Mouse (Mus musculus) kidney, embryonic 14.5 days (tissue): ENCODE results near the gene Slc16a10. TPM values are rescaled to one million over a fixed set of nuclear protein-coding genes. Genes with fewer than 3 reads are reported as not detected.

Source experiments
- ATAC-seq: fragments of 200-750 bp; cut with Nextera tagmentation; 2 replicates; pipeline ENCODE4 v1.8.0; 2017; ENCODE audit warnings: moderate number of reproducible peaks, mild to moderate bottlenecking, moderate TSS enrichment, moderate library complexity; ENCODE audit not compliant: low FRiP score, low TSS enrichment
- H3K27ac ChIP-seq: fragments of 300-500 bp; sonication (generic); 2 replicates; pipeline ENCODE4 v1.5.1; 2014; ENCODE audit warnings: low read depth, mild to moderate bottlenecking, low read length, moderate library complexity, mixed read lengths
- H3K27me3 ChIP-seq: fragments of 300-500 bp; sonication (generic); 2 replicates; pipeline ENCODE4 v1.6.1; 2014; ENCODE audit warnings: mild to moderate bottlenecking, low read length; ENCODE audit not compliant: control insufficient read depth, insufficient read depth
- H3K36me3 ChIP-seq: fragments of 300-500 bp; sonication (generic); 2 replicates; pipeline ENCODE4 v1.6.1; 2014; ENCODE audit warnings: low read length, mixed read lengths; ENCODE audit not compliant: control insufficient read depth, insufficient read depth
- H3K4me1 ChIP-seq: fragments of 300-500 bp; sonication (generic); 2 replicates; pipeline ENCODE4 v1.6.1; 2014; ENCODE audit warnings: low read length, mixed read lengths; ENCODE audit not compliant: control insufficient read depth, insufficient read depth
- H3K4me2 ChIP-seq: fragments of 300-500 bp; sonication (generic); replicated peaks from 2 replicates; pipeline ENCODE4 v1.6.1; 2014; ENCODE audit warnings: low read depth, mild to moderate bottlenecking, low read length
- H3K4me3 ChIP-seq: fragments of 300-500 bp; sonication (generic); 2 replicates; pipeline ENCODE4 v1.5.1; 2014; ENCODE audit warnings: mild to moderate bottlenecking, low read length
- H3K9ac ChIP-seq: fragments of 300-500 bp; sonication (generic); 2 replicates; pipeline ENCODE4 v1.6.1; 2014; ENCODE audit warnings: low read depth, mild to moderate bottlenecking, low read length, moderate library complexity
- H3K9me3 ChIP-seq: fragments of 300-500 bp; sonication (generic); 2 replicates; pipeline ENCODE4 v1.6.1; 2016; ENCODE audit warnings: low read length; ENCODE audit not compliant: control insufficient read depth
- WGBS: fragments of 180-500 bp; shearing (Covaris S2); extraction: QIAGEN DNeasy Blood & Tissue Kit; methylation state at CpG from one replicate; pipeline ENCODE4 v1.1.7; 2014; 5-methylcytosine and 5-hydroxymethylcytosine counted together
- polyA plus RNA-seq: library from polyadenylated mRNA; unstranded; fragments of >200 nt; fragmentation: Nextera tagmentation; extraction: Ambion mirVana; gene quantifications from 2 replicates; pipeline ENCODE4 v1.2.1, GENCODE M21; 2014

Gene Slc16a10
- polyA plus RNA-seq, 1 experiment from 2014 or later, result 9.2 TPM

GRCm38 (mm10) chr10:40073608-40074007, 68.5 kb downstream of the Slc16a10 start:
- no peaks in the 10 kb centered on the region for H3K9me3 ChIP-seq
- no peak overlapping the region for H3K4me2 ChIP-seq
- H3K36me3 ChIP-seq, result no peaks in the 10 kb centered on the region
- peaks cover 6% of the 10 kb centered on the region; the same call in 1 of the 2 replicates for H3K4me1 ChIP-seq
- WGBS, result 89% methylated on average over 6 of the region's 6 CpGs
- H3K27me3 ChIP-seq, result no peaks in the 10 kb centered on the region
- ATAC-seq, result no peak
- no peak overlapping the region for H3K4me3 ChIP-seq
- H3K9ac ChIP-seq, result no peak overlapping the region
- no peak overlapping the region for H3K27ac ChIP-seq

GRCm38 (mm10) chr10:40070684-40071083, 71.4 kb downstream of the Slc16a10 start:
- WGBS, result 66% methylated on average over 9 of the region's 9 CpGs
- ATAC-seq, result no peak
- H3K36me3 ChIP-seq, result no peaks in the 10 kb centered on the region
- H3K9me3 ChIP-seq, result no peaks in the 10 kb centered on the region
- no peak overlapping the region for H3K4me3 ChIP-seq
- no peak overlapping the region for H3K27ac ChIP-seq
- H3K4me2 ChIP-seq, result no peak overlapping the region
- H3K27me3 ChIP-seq, result no peaks in the 10 kb centered on the region
- peaks cover 6% of the 10 kb centered on the region; the same call in 1 of the 2 replicates for H3K4me1 ChIP-seq
- H3K9ac ChIP-seq, result no peak overlapping the region

DNA sequence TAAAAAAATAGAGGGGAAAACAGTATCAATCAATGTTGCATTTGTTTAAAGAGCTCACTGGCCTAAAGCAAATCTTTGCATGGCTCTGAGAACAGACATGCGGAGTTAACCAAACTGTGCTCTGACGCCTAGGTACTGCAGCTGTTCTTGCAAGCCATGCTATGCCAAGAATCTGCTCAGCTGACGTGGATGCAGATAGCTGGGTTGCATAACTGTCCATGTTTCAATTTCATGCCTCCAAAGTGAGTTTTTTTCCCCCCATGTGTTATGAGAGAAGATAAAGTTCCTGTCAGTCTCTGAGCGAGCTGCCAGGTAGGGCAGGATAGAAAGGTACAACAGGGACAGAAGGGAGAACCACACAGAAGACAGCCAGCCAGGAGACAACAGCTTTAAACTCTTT, 72.8 kb downstream of the Slc16a10 start:
- no peak for ATAC-seq
- H3K36me3 ChIP-seq, result no peaks in the 10 kb centered on the region
- no peak overlapping the region for H3K4me3 ChIP-seq
- 49% methylated on average over 4 of the region's 4 CpGs for WGBS
- no peaks in the 10 kb centered on the region for H3K9me3 ChIP-seq
- H3K27me3 ChIP-seq, result no peaks in the 10 kb centered on the region
- no peak overlapping the region for H3K27ac ChIP-seq
- H3K9ac ChIP-seq, result no peak overlapping the region
- peaks cover 8% of the 10 kb centered on the region; the same call in 1 of the 2 replicates for H3K4me1 ChIP-seq
- no peak overlapping the region for H3K4me2 ChIP-seq

- no peak overlapping the region for H3K4me2 ChIP-seq
- H3K27me3 ChIP-seq, result no peaks in the 10 kb centered on the region
- no peaks in the 10 kb centered on the region for H3K9me3 ChIP-seq
- WGBS, result 75% methylated on average over 10 of the region's 10 CpGs
- no peak overlapping the region for H3K9ac ChIP-seq
- H3K36me3 ChIP-seq, result no peaks in the 10 kb centered on the region
- no peak overlapping the region for H3K27ac ChIP-seq
- ATAC-seq, result no peak
- H3K4me3 ChIP-seq, result no peak overlapping the region
- H3K4me1 ChIP-seq, result peaks cover 11% of the 10 kb centered on the region; the same call in 1 of the 2 replicates
Observed at GRCm38 (mm10) chr10:40068595-40068994, 73.5 kb downstream of the Slc16a10 start.

DNA sequence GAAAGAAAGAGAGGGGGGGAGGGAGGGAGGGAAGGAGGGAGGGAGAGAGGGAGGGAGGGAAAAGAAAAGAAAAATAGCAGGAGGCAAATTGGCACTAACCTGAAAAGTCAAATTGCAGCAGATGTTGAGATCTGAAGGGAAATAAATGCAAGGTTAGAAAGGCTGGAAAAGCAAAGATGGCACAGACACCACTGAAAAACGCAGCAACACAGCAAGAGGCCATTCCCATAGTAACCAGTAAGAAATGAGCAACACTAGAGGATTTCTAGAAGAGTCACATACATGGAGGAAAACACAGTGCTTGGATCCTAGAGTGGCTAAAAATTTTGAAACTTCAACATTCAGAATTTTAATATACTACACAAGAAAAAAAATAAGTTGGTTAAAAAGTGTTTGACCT, 74.5 kb downstream of the Slc16a10 start:
- no peaks in the 10 kb centered on the region for H3K9me3 ChIP-seq
- no peak for ATAC-seq
- WGBS, result 37% methylated on average over 1 of the region's 1 CpGs
- H3K4me1 ChIP-seq, result peaks cover 11% of the 10 kb centered on the region; the same call in 1 of the 2 replicates
- no peaks in the 10 kb centered on the region for H3K36me3 ChIP-seq
- H3K4me2 ChIP-seq, result no peak overlapping the region
- no peaks in the 10 kb centered on the region for H3K27me3 ChIP-seq
- H3K4me3 ChIP-seq, result no peak overlapping the region
- no peak overlapping the region for H3K27ac ChIP-seq
- H3K9ac ChIP-seq, result no peak overlapping the region

- WGBS, result 78% methylated on average over 1 of the region's 1 CpGs
- Histone ChIP-seq H3K36me3 (no peaks in the 10 kb centered on the region), H3K4me1 (peaks cover 11% of the 10 kb centered on the region; the same call in 1 of the 2 replicates), H3K9ac (no peak overlapping the region), H3K4me3 (no peak overlapping the region), H3K27ac (no peak overlapping the region), H3K4me2 (no peak overlapping the region), H3K9me3 (no peaks in the 10 kb centered on the region), H3K27me3 (no peaks in the 10 kb centered on the region)
- ATAC-seq, result no peak
Observed at GRCm38 (mm10) chr10:40067071-40067470, 75.0 kb downstream of the Slc16a10 start.

DNA sequence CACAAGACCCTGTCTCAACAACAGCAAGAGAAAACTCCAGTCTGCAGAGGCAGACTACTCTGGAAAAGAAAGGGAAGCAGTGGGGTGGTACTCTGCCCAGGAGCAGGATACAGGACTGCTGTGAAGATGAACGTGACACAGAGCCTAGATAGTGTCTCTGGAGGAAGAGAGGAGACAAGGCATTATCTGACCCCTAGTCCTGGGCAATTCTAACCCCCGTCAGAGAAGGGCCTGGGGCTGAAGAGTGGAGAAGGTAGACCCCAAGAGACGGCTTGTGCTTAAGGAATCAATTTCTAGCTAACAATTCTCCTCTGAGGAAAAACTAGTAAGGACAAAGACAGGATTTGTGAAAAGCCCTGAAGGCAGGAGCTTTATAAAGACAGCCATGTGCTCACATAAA, 76.7 kb downstream of the Slc16a10 start:
- no peaks in the 10 kb centered on the region for H3K27me3 ChIP-seq
- no peak for ATAC-seq
- peaks cover 16% of the 10 kb centered on the region; the same call in 1 of the 2 replicates for H3K4me1 ChIP-seq
- H3K27ac ChIP-seq, result no peak overlapping the region
- no peak overlapping the region for H3K9ac ChIP-seq
- H3K9me3 ChIP-seq, result no peaks in the 10 kb centered on the region
- WGBS, result 70% methylated on average over 3 of the region's 3 CpGs
- no peak overlapping the region for H3K4me3 ChIP-seq
- H3K36me3 ChIP-seq, result no peaks in the 10 kb centered on the region
- H3K4me2 ChIP-seq, result no peak overlapping the region

GRCm38 (mm10) chr10:40063291-40063890, 78.7 kb downstream of the Slc16a10 start:
- peak overlapping the region; percentile 56 for H3K27ac ChIP-seq
- no peaks in the 10 kb centered on the region for H3K9me3 ChIP-seq
- 0 out of 2 replicates have a peak, but pooled peaks cover 10% of the 10 kb centered on the region for H3K4me1 ChIP-seq
- no peak for ATAC-seq
- WGBS, result 24% methylated on average over 5 of the region's 5 CpGs
- H3K27me3 ChIP-seq, result no peaks in the 10 kb centered on the region
- no peak overlapping the region for H3K4me3 ChIP-seq
- H3K9ac ChIP-seq, result no peak overlapping the region
- H3K36me3 ChIP-seq, result no peaks in the 10 kb centered on the region
- peak overlapping the region; percentile 5; the same call in 1 of the 2 replicates for H3K4me2 ChIP-seq

DNA sequence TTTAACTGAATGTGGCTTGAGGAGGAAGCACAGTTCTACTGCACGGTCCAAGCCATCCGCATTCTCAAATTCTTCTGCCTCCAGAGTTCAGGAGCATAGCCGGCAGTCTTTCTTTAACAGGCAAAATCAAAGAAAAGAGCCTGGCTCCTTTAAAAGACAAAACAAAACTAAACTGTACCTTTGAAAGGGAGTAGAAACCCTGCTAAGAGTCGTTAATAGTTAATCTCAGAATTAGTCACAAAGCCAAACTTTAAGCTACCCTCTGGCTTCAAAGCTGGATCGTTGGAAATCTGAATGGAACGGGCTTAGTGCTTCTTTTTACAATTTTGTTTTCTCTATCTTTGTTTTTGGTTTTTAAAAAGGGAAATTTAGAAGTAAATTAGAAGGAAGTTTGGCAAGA, 79.2 kb downstream of the Slc16a10 start:
- H3K9ac ChIP-seq, result no peak overlapping the region
- H3K4me1 ChIP-seq, result 0 out of 2 replicates have a peak, but pooled peaks cover 10% of the 10 kb centered on the region
- no peaks in the 10 kb centered on the region for H3K9me3 ChIP-seq
- no peaks in the 10 kb centered on the region for H3K36me3 ChIP-seq
- no peak for ATAC-seq
- WGBS, result 54% methylated on average over 6 of the region's 6 CpGs
- no peak overlapping the region for H3K4me3 ChIP-seq
- peak overlapping the region; percentile 56 for H3K27ac ChIP-seq
- H3K4me2 ChIP-seq, result 0 out of 2 replicates have a peak overlapping the region, but pooled peaks have one; percentile 5
- no peaks in the 10 kb centered on the region for H3K27me3 ChIP-seq
